Mouse (Mus musculus): ENCODE results near the gene Col17a1.

GRCm38 (mm10) chr19:47667601-47668000, 24.3 kb downstream of the Col17a1 start:
- TF ChIP-seq CTCF (IDR thresholded peaks at IDR 0.05; ENCODE audit: low read depth, low read length), result no peak
- no peak for TF ChIP-seq GATA1 (IDR thresholded peaks at IDR 0.05; ENCODE audit: borderline replicate concordance, low read length)
